Mouse (Mus musculus) limb, embryonic 14.5 days (tissue): ENCODE results near the gene Tacc2. TPM values are rescaled to one million over a fixed set of nuclear protein-coding genes. Genes with fewer than 3 reads are reported as not detected.

ENCODE experiments used
- ATAC-seq: fragments of 200-750 bp; cut with Nextera tagmentation; 2 replicates; pipeline ENCODE4 v1.8.0; 2017; ENCODE audit warnings: low read depth, moderate number of reproducible peaks, moderate TSS enrichment; ENCODE audit not compliant: low FRiP score
- DNase-seq: peaks from one replicate; pipeline ENCODE4 v3.0.0-alpha.2; 2015; ENCODE audit warnings: low spot score
- H3K27ac ChIP-seq: fragments of 300-500 bp; sonication (generic); replicated peaks from 2 replicates; pipeline ENCODE4 v1.5.1; 2014; ENCODE audit warnings: low read depth, mild to moderate bottlenecking, low read length, moderate library complexity, mixed read lengths
- H3K27me3 ChIP-seq: fragments of 300-500 bp; sonication (generic); 2 replicates; pipeline ENCODE4 v1.6.1; 2014; ENCODE audit warnings: low read length, mixed read lengths; ENCODE audit not compliant: control insufficient read depth, insufficient read depth
- H3K36me3 ChIP-seq: fragments of 300-500 bp; sonication (generic); 2 replicates; pipeline ENCODE4 v1.6.1; 2014; ENCODE audit warnings: mild to moderate bottlenecking, low read length, moderate library complexity, mixed read lengths; ENCODE audit not compliant: control insufficient read depth, insufficient read depth
- H3K4me1 ChIP-seq: fragments of 300-500 bp; sonication (generic); 2 replicates; pipeline ENCODE4 v1.6.1; 2014; ENCODE audit warnings: antibody characterized with exemption, low read length, mixed read lengths; ENCODE audit not compliant: control insufficient read depth, insufficient read depth
- H3K4me2 ChIP-seq: fragments of 300-500 bp; sonication (generic); replicated peaks from 2 replicates; pipeline ENCODE4 v1.6.1; 2014; ENCODE audit warnings: low read depth, mild to moderate bottlenecking, low read length, moderate library complexity; ENCODE audit not compliant: severe bottlenecking
- H3K4me3 ChIP-seq: fragments of 300-500 bp; sonication (generic); replicated peaks from 2 replicates; pipeline ENCODE4 v1.5.1; 2014; ENCODE audit warnings: low read length
- H3K9ac ChIP-seq: fragments of 300-500 bp; sonication (generic); 2 replicates; pipeline ENCODE4 v1.6.1; 2014; ENCODE audit warnings: mild to moderate bottlenecking, low read depth, low read length, moderate library complexity; ENCODE audit not compliant: severe bottlenecking
- H3K9me3 ChIP-seq: fragments of 300-500 bp; sonication (generic); 2 replicates; pipeline ENCODE4 v1.6.1; 2016; ENCODE audit warnings: low read length; ENCODE audit not compliant: control insufficient read depth
- POLR2A ChIP-seq: fragments of 200-500 bp; IDR thresholded peaks from 2 replicates; pipeline ENCODE4 v1.8.0; 2012; ENCODE audit warnings: inconsistent platforms, mild to moderate bottlenecking, moderate library complexity, borderline replicate concordance; ENCODE audit not compliant: insufficient read depth, insufficient read length; ENCODE audit errors: extremely low read depth
- WGBS: fragments of 180-500 bp; shearing (Covaris S2); extraction: QIAGEN DNeasy Blood & Tissue Kit; methylation state at CpG from one replicate; pipeline ENCODE4 v1.1.7; 2014; 5-methylcytosine and 5-hydroxymethylcytosine counted together
- polyA plus RNA-seq, 2 experiments: library from polyadenylated mRNA; depleted of rRNA in 1 of 2; stranded (reverse) in 1 of 2; unstranded in 1 of 2; fragments of >200 nt; fragmentation: Nextera tagmentation in 1 of 2; extraction: Ambion mirVana in 1 of 2; gene quantifications; 2 replicates each; pipeline versions ENCODE4 v1.2.1 to v1.2.3; 2012 to 2014

The Tacc2 gene
- polyA plus RNA-seq, 2 experiments: 38.2 to 49.1 TPM

- 45% methylated on average over 17 of the region's 17 CpGs for WGBS
- H3K4me3 ChIP-seq: no peak overlapping the region
Observed at GRCm38 (mm10) chr7:130762071-130762897, 185.0 kb downstream of the Tacc2 start.

GRCm38 (mm10) chr7:130764160-130764559 is 186.9 kb downstream of the Tacc2 start:
- no peak overlapping the region for H3K4me3 ChIP-seq
- H3K9ac ChIP-seq: no peak overlapping the region
- no peak overlapping the region for H3K27ac ChIP-seq
- WGBS: 95% methylated on average over 17 of the region's 17 CpGs
- DNase-seq (no peak), ATAC-seq (no peak)
- H3K36me3 ChIP-seq: peaks cover 41% of the 10 kb centered on the region
- TF ChIP-seq POLR2A: no peak
- no peaks in the 10 kb centered on the region for H3K27me3 ChIP-seq
- H3K4me2 ChIP-seq: no peak overlapping the region
- no peaks in the 10 kb centered on the region for H3K9me3 ChIP-seq
- no peaks in the 10 kb centered on the region for H3K4me1 ChIP-seq

More at GRCm38 (mm10) chr7:130762071-130762897, 185.0 kb downstream of the Tacc2 start:
- Histone ChIP-seq H3K4me2 (no peak overlapping the region), H3K27me3 (no peaks in the 10 kb centered on the region), H3K27ac (no peak overlapping the region), H3K9me3 (no peaks in the 10 kb centered on the region), H3K36me3 (peaks cover 52% of the 10 kb centered on the region), H3K4me1 (no peaks in the 10 kb centered on the region), H3K9ac (no peak overlapping the region)
- DNase-seq: peak; percentile 81
- no peak for TF ChIP-seq POLR2A
- ATAC-seq: peak; percentile 58

- 76% methylated on average over 30 of the region's 30 CpGs for WGBS
- H3K27ac ChIP-seq: no peak overlapping the region
- H3K4me1 ChIP-seq: no peaks in the 10 kb centered on the region
- H3K4me2 ChIP-seq: no peak overlapping the region
- DNase-seq: no peak
- H3K27me3 ChIP-seq: no peaks in the 10 kb centered on the region
- H3K4me3 ChIP-seq: no peak overlapping the region
- H3K9ac ChIP-seq: no peak overlapping the region
- no peak for TF ChIP-seq POLR2A
- no peaks in the 10 kb centered on the region for H3K9me3 ChIP-seq
- no peak for ATAC-seq
- H3K36me3 ChIP-seq: peaks cover 20% of the 10 kb centered on the region
Observed at GRCm38 (mm10) chr7:130766411-130767170, 189.4 kb downstream of the Tacc2 start.

GRCm38 (mm10) chr7:130768151-130768550 is 190.9 kb downstream of the Tacc2 start:
- no peaks in the 10 kb centered on the region for H3K27me3 ChIP-seq
- WGBS: 88% methylated on average over 4 of the region's 4 CpGs
- no peak overlapping the region for H3K4me2 ChIP-seq
- no peak overlapping the region for H3K4me3 ChIP-seq
- no peaks in the 10 kb centered on the region for H3K9me3 ChIP-seq
- no peaks in the 10 kb centered on the region for H3K4me1 ChIP-seq
- DNase-seq (no peak), ATAC-seq (no peak)
- TF ChIP-seq POLR2A: no peak
- H3K36me3 ChIP-seq: peaks cover 20% of the 10 kb centered on the region
- H3K27ac ChIP-seq: no peak overlapping the region
- H3K9ac ChIP-seq: no peak overlapping the region

- H3K36me3 ChIP-seq: peaks cover under 1% of the 10 kb centered on the region; the same call in 1 of the 2 replicates
- H3K9ac ChIP-seq: no peak overlapping the region
- no peaks in the 10 kb centered on the region for H3K9me3 ChIP-seq
- H3K4me1 ChIP-seq: no peaks in the 10 kb centered on the region
- no peaks in the 10 kb centered on the region for H3K27me3 ChIP-seq
- WGBS: 31% methylated on average over 3 of the region's 3 CpGs
- H3K4me2 ChIP-seq: no peak overlapping the region
- no peak overlapping the region for H3K27ac ChIP-seq
- no peak overlapping the region for H3K4me3 ChIP-seq
- TF ChIP-seq POLR2A: no peak
- ATAC-seq: no peak
- peak; percentile 91 for DNase-seq
Observed at GRCm38 (mm10) chr7:130770707-130771106, 193.5 kb downstream of the Tacc2 start.
